Mouse (Mus musculus) T-cell, adult 2 months (primary cell): ENCODE data around the gene Arhgef25.
"Not testable (repeated sequence)": the region's sequence is repeated elsewhere in the genome, so short reads cannot be mapped to it uniquely, and the experiment has no call there.

Experiments used
- DNase-seq: peaks from one replicate; pipeline ENCODE4 v3.0.0; 2022; ENCODE audit warnings: low spot score

The Arhgef25 gene

GRCm38 (mm10) chr10:127165654-127166403 is 24.1 kb downstream of the Arhgef25 start:
- peak; percentile 83 for DNase-seq

GRCm38 (mm10) chr10:127165354-127165653 is 24.6 kb downstream of the Arhgef25 start:
- DNase-seq = no peak

GRCm38 (mm10) chr10:127164631-127165353 is 25.1 kb downstream of the Arhgef25 start, which contains the start of gene B4galnt1:
B4galnt1 (plus strand) TSS chr10:127165225.
- DNase-seq = peak; percentile 95

GRCm38 (mm10) chr10:127164190-127164589 is 25.7 kb downstream of the Arhgef25 start:
- no peak for DNase-seq

- DNase-seq = peak; percentile 96
These were observed 27.1 kb downstream of the Arhgef25 start for GRCm38 (mm10) chr10:127162771-127163261.

GRCm38 (mm10) chr10:127160728-127161127 is 29.2 kb downstream of the Arhgef25 start:
- no peak for DNase-seq

GRCm38 (mm10) chr10:127160081-127160480 is 29.8 kb downstream of the Arhgef25 start:
- no peak for DNase-seq

- DNase-seq = no peak
These were observed 31.4 kb downstream of the Arhgef25 start for GRCm38 (mm10) chr10:127158471-127158870.

GRCm38 (mm10) chr10:127156511-127156910 is 33.4 kb downstream of the Arhgef25 start:
- no peak for DNase-seq

- no peak for DNase-seq
These were observed 33.8 kb downstream of the Arhgef25 start for GRCm38 (mm10) chr10:127156089-127156488.

- DNase-seq = no peak
These were observed 35.2 kb downstream of the Arhgef25 start for GRCm38 (mm10) chr10:127154652-127155051.

- no peak for DNase-seq
These were observed 35.6 kb downstream of the Arhgef25 start for GRCm38 (mm10) chr10:127154241-127154640.

GRCm38 (mm10) chr10:127153323-127153722 is 36.6 kb downstream of the Arhgef25 start:
- DNase-seq = no peak

- not testable (repeated sequence) for DNase-seq
These were observed 37.3 kb downstream of the Arhgef25 start for GRCm38 (mm10) chr10:127152556-127152955.

GRCm38 (mm10) chr10:127151233-127151632 is 38.6 kb downstream of the Arhgef25 start:
- not testable (repeated sequence) for DNase-seq

- DNase-seq = peak; percentile 52
These were observed 39.4 kb downstream of the Arhgef25 start for GRCm38 (mm10) chr10:127150471-127150872.

GRCm38 (mm10) chr10:127147135-127147534 is 42.7 kb downstream of the Arhgef25 start:
- no peak for DNase-seq

- peak; percentile 44 for DNase-seq
These were observed 44.6 kb downstream of the Arhgef25 start for GRCm38 (mm10) chr10:127145303-127145702.

GRCm38 (mm10) chr10:127144536-127144935 is 45.3 kb downstream of the Arhgef25 start:
- DNase-seq = no peak

GRCm38 (mm10) chr10:127143228-127143627 is 46.7 kb downstream of the Arhgef25 start:
- DNase-seq = no peak

- DNase-seq = peak; percentile 91
These were observed 48.4 kb downstream of the Arhgef25 start for GRCm38 (mm10) chr10:127141500-127141899.

- DNase-seq = no peak
These were observed 48.9 kb downstream of the Arhgef25 start for GRCm38 (mm10) chr10:127140971-127141370.
